Mouse (Mus musculus): ENCODE measurements at regions not wholly inside any gene's neighbourhood (a gene's known extent, or its start where the extent isn't known, plus 50 kb on each side); places are given as distances from the start of the nearest gene placed in this dataset.

- peak; percentile 45 for DNase-seq
- intact Hi-C loops (cut with DNase I): no loop called here
Observed at GRCm38 (mm10) chr8:9050740-9051475, 360.6 kb upstream of the Arglu1 start.

GRCm38 (mm10) chr8:9048116-9048515 lies 357.8 kb upstream of the Arglu1 start:
- intact Hi-C loops (cut with DNase I): no loop called here
- no peak for DNase-seq

GRCm38 (mm10) chr8:9042835-9043792 lies 352.8 kb upstream of the Arglu1 start:
- intact Hi-C loops (cut with DNase I): no loop called here
- no peak for DNase-seq

- intact Hi-C loops (cut with DNase I): no loop called here
- no peak for DNase-seq
Observed at GRCm38 (mm10) chr8:9029156-9029555, 338.8 kb upstream of the Arglu1 start.

GRCm38 (mm10) chr8:9027672-9028071 lies 337.4 kb upstream of the Arglu1 start:
- intact Hi-C loops (cut with DNase I): no loop called here
- DNase-seq: no peak

GRCm38 (mm10) chr8:9025872-9026271 lies 335.6 kb upstream of the Arglu1 start:
- DNase-seq: no peak
- intact Hi-C loops (cut with DNase I): no loop called here

GRCm38 (mm10) chr8:9025378-9025777 lies 335.1 kb upstream of the Arglu1 start:
- intact Hi-C loops (cut with DNase I): no loop called here
- DNase-seq: no peak

- intact Hi-C loops (cut with DNase I): no loop called here
- no peak for DNase-seq
Observed at GRCm38 (mm10) chr8:9020744-9021143, 330.4 kb upstream of the Arglu1 start.

GRCm38 (mm10) chr8:9020180-9020579 lies 329.9 kb upstream of the Arglu1 start:
- intact Hi-C loops (cut with DNase I): no loop called here

GRCm38 (mm10) chr8:9011785-9012510 lies 321.6 kb upstream of the Arglu1 start:
- DNase-seq: no peak
- intact Hi-C loops (cut with DNase I): no loop called here

More at GRCm38 (mm10) chr8:9020180-9020579, 329.9 kb upstream of the Arglu1 start:
- no peak for DNase-seq

GRCm38 (mm10) chr8:9008006-9008780 lies 317.9 kb upstream of the Arglu1 start:
- intact Hi-C loops (cut with DNase I): no loop called here
- DNase-seq: no peak

- DNase-seq: no peak
- intact Hi-C loops (cut with DNase I): loop anchor here (10.0 kb wide), 1 partner anchor 175 kb away; no protein-coding TSS in a partner anchor
Observed at GRCm38 (mm10) chr8:8999914-9000313, 309.6 kb upstream of the Arglu1 start.

- DNase-seq: no peak
- intact Hi-C loops (cut with DNase I): loop anchor here (10.0 kb wide), 1 partner anchor 177 kb away; no protein-coding TSS in a partner anchor
Observed at GRCm38 (mm10) chr8:8997621-8998020, 307.3 kb upstream of the Arglu1 start.

GRCm38 (mm10) chr8:8994596-8995189 lies 304.4 kb upstream of the Arglu1 start:
- intact Hi-C loops (cut with DNase I): loop anchor here (5.0 to 10.0 kb wide), 2 partner anchors 180 to 332 kb away; partner anchors contain the start of gene Efnb2
- peak; percentile 37 for DNase-seq

- DNase-seq: no peak
- intact Hi-C loops (cut with DNase I): loop anchor here (5.0 to 10.0 kb wide), 2 partner anchors 181 to 332 kb away; partner anchors contain the start of gene Efnb2
Observed at GRCm38 (mm10) chr8:8994008-8994407, 303.7 kb upstream of the Arglu1 start.

GRCm38 (mm10) chr8:8992461-8993032 lies 302.2 kb upstream of the Arglu1 start:
- intact Hi-C loops (cut with DNase I): loop anchor here (5.0 to 10.0 kb wide), 2 partner anchors 182 to 330 kb away; partner anchors contain the start of gene Efnb2
- peak; percentile 86 for DNase-seq

GRCm38 (mm10) chr8:8991026-8991425 lies 300.7 kb upstream of the Arglu1 start:
- intact Hi-C loops (cut with DNase I): loop anchor here (5.0 to 10.0 kb wide), 2 partner anchors 184 to 329 kb away; partner anchors contain the start of gene Efnb2
- DNase-seq: no peak

GRCm38 (mm10) chr8:8986068-8986467 lies 295.7 kb upstream of the Arglu1 start:
- DNase-seq: no peak
- intact Hi-C loops (cut with DNase I): loop anchor here (5.0 kb wide), 1 partner anchor 309 kb away; no protein-coding TSS in a partner anchor

GRCm38 (mm10) chr8:8985395-8985794 lies 295.1 kb upstream of the Arglu1 start:
- DNase-seq: no peak
- intact Hi-C loops (cut with DNase I): loop anchor here (5.0 kb wide), 1 partner anchor 308 kb away; no protein-coding TSS in a partner anchor
